Mouse (Mus musculus) heart, postnatal 0 days (tissue): ENCODE measurements around the gene Tnfrsf21. TPM values are rescaled to one million over a fixed set of nuclear protein-coding genes. Genes with fewer than 3 reads are reported as not detected.

Experiments
- ATAC-seq: fragments of 200-750 bp; cut with Nextera tagmentation; 2 replicates; pipeline ENCODE4 v1.8.0; 2017; ENCODE audit warnings: low read depth, moderate number of reproducible peaks, moderate library complexity; ENCODE audit not compliant: insufficient read depth
- DNase-seq: peaks from one replicate; pipeline ENCODE4 v3.0.0-alpha.2; 2016; ENCODE audit warnings: low spot score
- H3K27ac ChIP-seq: fragments of 300-500 bp; sonication (generic); 2 replicates; pipeline ENCODE4 v1.5.1; 2014; ENCODE audit warnings: low read depth, mild to moderate bottlenecking
- H3K27me3 ChIP-seq: fragments of 300-500 bp; sonication (generic); 2 replicates; pipeline ENCODE4 v1.6.1; 2014; ENCODE audit warnings: low read length, mixed read lengths; ENCODE audit not compliant: control insufficient read depth, insufficient read depth
- H3K36me3 ChIP-seq: fragments of 300-500 bp; sonication (generic); replicated peaks from 2 replicates; pipeline ENCODE4 v1.6.1; 2014; ENCODE audit warnings: low read length, mixed read lengths; ENCODE audit not compliant: control insufficient read depth, insufficient read depth
- H3K4me1 ChIP-seq: fragments of 300-500 bp; sonication (generic); 2 replicates; pipeline ENCODE4 v1.6.1; 2014; ENCODE audit warnings: antibody characterized with exemption; ENCODE audit not compliant: control insufficient read depth, insufficient read depth
- H3K4me2 ChIP-seq: fragments of 300-500 bp; sonication (generic); 2 replicates; pipeline ENCODE4 v1.6.1; 2014; ENCODE audit warnings: low read depth, mild to moderate bottlenecking, low read length, moderate library complexity
- H3K4me3 ChIP-seq: fragments of 300-500 bp; sonication (generic); 2 replicates; pipeline ENCODE4 v1.5.1; 2014; ENCODE audit warnings: low read depth, low read length
- H3K9ac ChIP-seq: fragments of 300-500 bp; sonication (generic); replicated peaks from 2 replicates; pipeline ENCODE4 v1.6.1; 2014; ENCODE audit warnings: low read depth, low read length, mixed read lengths
- H3K9me3 ChIP-seq: fragments of 300-500 bp; sonication (generic); replicated peaks from 2 replicates; pipeline ENCODE4 v1.6.1; 2016; ENCODE audit warnings: low read length; ENCODE audit not compliant: control insufficient read depth
- CTCF ChIP-seq: IDR thresholded peaks from 2 replicates; pipeline ENCODE4 v1.5.1; 2016; ENCODE audit warnings: antibody characterized with exemption, control low read depth, low read depth
- EP300 ChIP-seq: IDR thresholded peaks from 2 replicates; pipeline ENCODE4 v1.6.1; 2016; ENCODE audit warnings: antibody characterized with exemption, low read depth
- WGBS: fragments of 180-500 bp; shearing (Covaris S2); extraction: QIAGEN DNeasy Blood & Tissue Kit; methylation state at CpG from one replicate; pipeline ENCODE4 v1.1.7; 2014; 5-methylcytosine and 5-hydroxymethylcytosine counted together
- polyA plus RNA-seq: library from polyadenylated mRNA; unstranded; fragments of >200 nt; fragmentation: Nextera tagmentation; extraction: Ambion mirVana; gene quantifications from 2 replicates; pipeline ENCODE4 v1.2.1, GENCODE M21; 2015
- total RNA-seq: library from RNA; depleted of rRNA; stranded (reverse); fragments of >200 nt; gene quantifications from 2 replicates; pipeline ENCODE4 v1.2.3, GENCODE M21; 2014; ENCODE audit warnings: low replicate concordance

The Tnfrsf21 gene
- total and polyA plus RNA-seq, 2 experiments from 2014 or later, result 6.3 to 8.2 TPM

DNA sequence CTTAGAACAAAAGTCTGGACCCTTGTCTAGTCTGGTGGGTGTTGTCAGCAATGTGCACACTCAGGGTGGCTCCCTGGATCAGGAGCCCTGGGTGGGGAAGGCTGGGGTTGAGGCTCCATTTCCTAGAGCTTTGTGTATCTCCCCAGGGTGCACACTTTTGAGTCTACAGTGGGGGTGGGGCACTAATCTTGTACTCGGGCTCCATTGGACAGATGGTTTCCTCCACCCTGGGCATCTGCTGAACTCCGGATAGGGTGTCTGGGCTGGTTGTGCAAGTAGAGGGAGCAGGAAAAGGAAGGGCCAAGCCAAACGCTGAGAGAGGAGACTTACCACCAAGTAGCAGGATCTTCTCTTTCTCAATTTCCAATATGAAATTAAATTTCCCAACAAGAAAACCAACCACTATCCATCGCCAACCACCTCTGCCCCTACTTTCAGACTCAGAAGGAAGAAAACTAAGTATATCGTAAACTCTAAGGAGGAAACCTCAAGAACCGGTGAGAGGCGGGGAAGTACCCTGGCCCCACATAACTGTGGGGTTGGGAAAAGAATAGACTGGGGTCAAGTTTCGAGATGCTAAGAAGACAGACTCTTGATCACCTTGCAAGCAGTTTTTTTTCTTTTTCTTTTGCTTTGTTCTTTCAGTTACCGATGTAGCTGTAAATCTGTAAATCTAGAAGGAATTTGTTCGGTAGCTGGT is 19.9 kb downstream of the Tnfrsf21 start:
- no peak overlapping the region for H3K9ac ChIP-seq
- TF ChIP-seq EP300 (no peak), CTCF (no peak)
- 78% methylated on average over 10 of the region's 10 CpGs for WGBS
- H3K4me2 ChIP-seq, result no peak overlapping the region
- no peak for DNase-seq
- H3K4me1 ChIP-seq, result no peaks in the 10 kb centered on the region
- H3K36me3 ChIP-seq, result 0 out of 2 replicates have a peak, but pooled peaks cover 3% of the 10 kb centered on the region
- H3K27ac ChIP-seq, result no peak overlapping the region
- H3K27me3 ChIP-seq, result no peaks in the 10 kb centered on the region
- no peak for ATAC-seq
- H3K9me3 ChIP-seq, result no peaks in the 10 kb centered on the region
- no peak overlapping the region for H3K4me3 ChIP-seq

DNA sequence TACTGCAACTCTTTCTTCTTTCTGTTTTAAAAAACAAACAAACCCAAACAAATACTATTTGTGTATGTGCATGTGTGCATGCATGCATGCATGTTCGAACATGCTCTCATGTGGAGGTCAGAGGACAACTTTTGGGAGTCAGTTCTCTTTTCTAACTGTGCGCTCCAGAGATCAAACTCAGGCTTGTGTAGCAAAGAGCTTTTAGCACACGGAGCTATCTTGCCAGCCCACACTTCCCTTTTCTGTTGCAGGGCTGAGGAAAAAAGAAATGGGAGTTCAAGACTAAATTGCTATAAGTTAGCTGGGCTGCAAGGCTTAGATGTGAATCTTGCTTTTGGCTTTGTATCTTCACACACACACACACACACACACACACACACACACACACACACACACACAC is 24.2 kb downstream of the Tnfrsf21 start:
- 0 out of 2 replicates have a peak, but pooled peaks cover 3% of the 10 kb centered on the region for H3K36me3 ChIP-seq
- WGBS, result 69% methylated on average over 3 of the region's 3 CpGs
- H3K4me3 ChIP-seq, result no peak overlapping the region
- no peaks in the 10 kb centered on the region for H3K9me3 ChIP-seq
- no peak for ATAC-seq
- H3K27me3 ChIP-seq, result no peaks in the 10 kb centered on the region
- no peak for TF ChIP-seq CTCF
- no peak for TF ChIP-seq EP300
- H3K9ac ChIP-seq, result no peak overlapping the region
- no peaks in the 10 kb centered on the region for H3K4me1 ChIP-seq
- no peak overlapping the region for H3K27ac ChIP-seq
- no peak for DNase-seq
- H3K4me2 ChIP-seq, result no peak overlapping the region

DNA sequence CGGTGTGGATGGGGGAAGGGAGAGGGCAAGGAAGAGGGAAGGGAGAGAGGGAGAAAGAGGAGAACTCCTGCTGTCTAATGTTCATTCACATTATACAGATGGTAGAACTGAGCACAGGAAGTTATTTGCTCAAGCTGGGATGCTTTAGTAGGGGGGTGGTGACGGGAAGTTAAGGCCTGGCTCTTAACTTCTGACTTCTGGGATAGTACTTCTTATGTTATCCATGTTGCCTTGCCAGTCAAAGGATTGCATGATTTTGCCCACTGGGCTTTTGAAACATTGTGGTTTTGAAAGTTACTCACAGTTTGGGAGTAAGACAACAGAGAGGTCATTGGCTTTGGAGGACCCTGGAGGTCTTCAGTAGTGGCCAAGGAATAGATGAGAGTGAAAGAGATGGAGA is 34.3 kb downstream of the Tnfrsf21 start:
- Histone ChIP-seq H3K4me2 (no peak overlapping the region), H3K27ac (no peak overlapping the region), H3K4me3 (no peak overlapping the region), H3K27me3 (no peaks in the 10 kb centered on the region), H3K4me1 (no peaks in the 10 kb centered on the region), H3K9me3 (no peaks in the 10 kb centered on the region), H3K36me3 (no peaks in the 10 kb centered on the region), H3K9ac (no peak overlapping the region)
- DNase-seq, result no peak
- ATAC-seq, result no peak
- 81% methylated on average over 2 of the region's 2 CpGs for WGBS
- TF ChIP-seq EP300 (no peak), CTCF (no peak)

DNA sequence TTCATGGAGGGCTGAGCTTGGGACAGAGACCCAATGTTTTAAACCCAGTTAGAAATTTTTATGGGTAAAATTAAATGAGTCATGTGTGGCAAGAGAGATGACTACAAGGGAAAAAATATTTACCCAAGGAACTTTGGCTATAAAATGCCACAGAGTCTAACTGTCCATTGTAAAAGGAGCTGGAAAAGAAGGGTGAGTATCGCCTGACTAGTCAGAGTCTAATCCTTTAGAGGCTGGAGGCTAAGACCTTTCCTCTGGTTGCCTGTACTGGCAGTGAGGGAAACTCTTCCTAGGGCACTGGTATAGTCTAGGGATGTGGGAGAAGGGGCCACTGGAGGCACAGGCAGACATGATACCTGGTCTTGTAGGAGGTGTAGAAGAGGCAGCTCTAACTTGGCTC is 36.4 kb downstream of the Tnfrsf21 start:
- DNase-seq (no peak), ATAC-seq (no peak)
- WGBS, result 97% methylated on average over 1 of the region's 1 CpGs
- Histone ChIP-seq H3K4me3 (no peak overlapping the region), H3K27ac (no peak overlapping the region), H3K4me2 (no peak overlapping the region), H3K36me3 (no peaks in the 10 kb centered on the region), H3K9ac (no peak overlapping the region), H3K4me1 (peaks cover 3% of the 10 kb centered on the region; the same call in 1 of the 2 replicates), H3K27me3 (no peaks in the 10 kb centered on the region), H3K9me3 (no peaks in the 10 kb centered on the region)
- no peak for TF ChIP-seq CTCF
- TF ChIP-seq EP300, result no peak

DNA sequence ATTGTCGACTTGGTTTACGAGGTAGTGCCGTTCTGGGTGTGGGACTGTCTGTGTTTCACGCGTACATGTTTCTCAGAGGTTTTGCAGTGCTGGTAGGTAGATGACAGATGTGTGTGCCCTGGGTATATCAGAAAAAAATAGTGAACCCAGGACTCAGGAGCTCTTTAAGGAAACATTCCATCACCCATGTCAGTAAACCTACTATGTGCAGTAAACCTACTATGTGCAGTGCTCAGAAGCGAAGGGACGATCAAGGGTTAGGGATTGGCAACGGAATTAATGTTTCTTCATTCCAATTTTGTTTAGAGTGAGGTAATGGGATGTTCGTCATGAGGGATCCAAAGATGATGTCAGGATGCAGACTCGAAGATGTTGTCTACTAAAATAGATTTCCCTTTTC is 37.6 kb downstream of the Tnfrsf21 start:
- DNase-seq, result no peak
- no peak for TF ChIP-seq EP300
- no peak for TF ChIP-seq CTCF
- no peak for ATAC-seq
- H3K9ac ChIP-seq, result no peak overlapping the region
- H3K4me3 ChIP-seq, result no peak overlapping the region
- H3K4me2 ChIP-seq, result no peak overlapping the region
- H3K27me3 ChIP-seq, result no peaks in the 10 kb centered on the region
- H3K9me3 ChIP-seq, result no peaks in the 10 kb centered on the region
- no peaks in the 10 kb centered on the region for H3K36me3 ChIP-seq
- no peak overlapping the region for H3K27ac ChIP-seq
- WGBS, result 87% methylated on average over 10 of the region's 10 CpGs
- peaks cover 5% of the 10 kb centered on the region; the same call in 1 of the 2 replicates for H3K4me1 ChIP-seq
